Mouse (Mus musculus): Measurements from ENCODE around the gene Trp53rkb. TPM values are rescaled to one million over a fixed set of nuclear protein-coding genes. Genes with fewer than 3 reads are reported as not detected.

The Trp53rkb gene
- total and polyA plus RNA-seq, 2 experiments = 1.8 to 3.0 TPM

- TF ChIP-seq CTCF (IDR thresholded peaks at IDR 0.05; ENCODE audit: low read depth, low read length) (no peak), POLR2A (IDR thresholded peaks at IDR 0.05; ENCODE audit: extremely low read depth, insufficient read depth, low read length) (no peak)
- Histone ChIP-seq H3K27me3 (ENCODE audit: control insufficient read depth, insufficient read depth, low read length) (no peaks in the 10 kb centered on the region), H3K27ac (replicated peaks; ENCODE audit: insufficient read depth, low read depth, low read length) (peak overlapping the region; percentile 48), H3K4me1 (ENCODE audit: control insufficient read depth, insufficient read depth, low read length) (peaks cover 9% of the 10 kb centered on the region), H3K9ac (ENCODE audit: low read depth, low read length) (peak overlapping the region; percentile 49), H3K79me2 (ENCODE audit: control insufficient read depth, insufficient read depth, low read length) (peaks cover 21% of the 10 kb centered on the region; the same call in 1 of the 2 replicates), H3K4me3 (ENCODE audit: insufficient read depth, low read depth, low read length) (peak overlapping the region; percentile 91; the same call in 1 of the 2 replicates), H3K36me3 (ENCODE audit: control insufficient read depth, insufficient read depth, low read length) (no peaks in the 10 kb centered on the region)
- DNase-seq (ENCODE audit: extremely low read depth, low read depth, low spot score) = peak; percentile 87
- WGBS = 24% methylated on average over 6 of the region's 6 CpGs
These were observed 14.5 kb downstream of the Trp53rkb start for GRCm38 (mm10) chr2:166806813-166807212.

DNA sequence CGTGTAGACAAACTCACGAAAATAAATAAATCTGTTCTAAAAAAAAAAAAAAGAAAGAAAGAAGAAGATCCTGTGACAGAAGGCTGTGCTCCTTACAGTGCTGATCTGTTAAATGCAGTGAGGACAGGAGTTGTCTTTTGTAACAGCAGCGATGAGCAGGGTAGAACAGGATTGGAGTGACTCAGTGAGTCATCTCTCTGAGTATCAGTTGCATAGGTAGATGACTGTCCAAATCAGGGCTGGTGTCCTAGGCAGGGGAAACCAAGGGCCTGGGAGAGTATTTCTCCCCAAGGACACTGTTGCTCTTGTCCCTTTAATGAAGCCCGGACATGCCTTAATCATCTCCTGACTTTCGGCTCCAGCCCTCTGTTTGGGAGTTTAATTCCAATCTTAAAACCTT lies 17.2 kb downstream of the Trp53rkb start:
- DNase-seq (ENCODE audit: extremely low read depth, low read depth, low spot score) = no peak
- 88% methylated on average over 5 of the region's 5 CpGs for WGBS
- Histone ChIP-seq H3K27me3 (ENCODE audit: control insufficient read depth, insufficient read depth, low read length) (no peaks in the 10 kb centered on the region), H3K36me3 (ENCODE audit: control insufficient read depth, insufficient read depth, low read length) (no peaks in the 10 kb centered on the region), H3K4me3 (ENCODE audit: insufficient read depth, low read depth, low read length) (no peak overlapping the region), H3K27ac (replicated peaks; ENCODE audit: insufficient read depth, low read depth, low read length) (no peak overlapping the region), H3K4me1 (ENCODE audit: control insufficient read depth, insufficient read depth, low read length) (peaks cover 9% of the 10 kb centered on the region), H3K9ac (ENCODE audit: low read depth, low read length) (no peak overlapping the region), H3K79me2 (ENCODE audit: control insufficient read depth, insufficient read depth, low read length) (peaks cover 24% of the 10 kb centered on the region; the same call in 1 of the 2 replicates)
- TF ChIP-seq POLR2A (IDR thresholded peaks at IDR 0.05; ENCODE audit: extremely low read depth, insufficient read depth, low read length) (no peak), CTCF (IDR thresholded peaks at IDR 0.05; ENCODE audit: low read depth, low read length) (no peak)

GRCm38 (mm10) chr2:166810821-166811220 lies 18.5 kb downstream of the Trp53rkb start:
- peaks cover 24% of the 10 kb centered on the region; the same call in 1 of the 2 replicates for H3K79me2 ChIP-seq (ENCODE audit: control insufficient read depth, insufficient read depth, low read length)
- peaks cover 9% of the 10 kb centered on the region for H3K4me1 ChIP-seq (ENCODE audit: control insufficient read depth, insufficient read depth, low read length)
- H3K27ac ChIP-seq (replicated peaks; ENCODE audit: insufficient read depth, low read depth, low read length) = no peak overlapping the region
- H3K4me3 ChIP-seq (ENCODE audit: insufficient read depth, low read depth, low read length) = no peak overlapping the region
- H3K27me3 ChIP-seq (ENCODE audit: control insufficient read depth, insufficient read depth, low read length) = no peaks in the 10 kb centered on the region
- TF ChIP-seq CTCF (IDR thresholded peaks at IDR 0.05; ENCODE audit: low read depth, low read length) (no peak), POLR2A (IDR thresholded peaks at IDR 0.05; ENCODE audit: extremely low read depth, insufficient read depth, low read length) (no peak)
- DNase-seq (ENCODE audit: extremely low read depth, low read depth, low spot score) = no peak
- no peaks in the 10 kb centered on the region for H3K36me3 ChIP-seq (ENCODE audit: control insufficient read depth, insufficient read depth, low read length)
- 89% methylated on average over 10 of the region's 10 CpGs for WGBS
- no peak overlapping the region for H3K9ac ChIP-seq (ENCODE audit: low read depth, low read length)

GRCm38 (mm10) chr2:166818463-166819143 lies 26.3 kb downstream of the Trp53rkb start:
- Histone ChIP-seq H3K79me2 (ENCODE audit: control insufficient read depth, insufficient read depth, low read length) (peaks cover 27% of the 10 kb centered on the region), H3K4me3 (ENCODE audit: insufficient read depth, low read depth, low read length) (no peak overlapping the region), H3K4me1 (ENCODE audit: control insufficient read depth, insufficient read depth, low read length) (peaks cover 19% of the 10 kb centered on the region), H3K27ac (replicated peaks; ENCODE audit: insufficient read depth, low read depth, low read length) (no peak overlapping the region), H3K27me3 (ENCODE audit: control insufficient read depth, insufficient read depth, low read length) (no peaks in the 10 kb centered on the region), H3K36me3 (ENCODE audit: control insufficient read depth, insufficient read depth, low read length) (no peaks in the 10 kb centered on the region), H3K9ac (ENCODE audit: low read depth, low read length) (no peak overlapping the region)
- WGBS = 71% methylated on average over 9 of the region's 9 CpGs
- no peak for TF ChIP-seq POLR2A (IDR thresholded peaks at IDR 0.05; ENCODE audit: extremely low read depth, insufficient read depth, low read length)
- TF ChIP-seq CTCF (IDR thresholded peaks at IDR 0.05; ENCODE audit: low read depth, low read length) = no peak
- no peak for DNase-seq (ENCODE audit: extremely low read depth, low read depth, low spot score)

GRCm38 (mm10) chr2:166819849-166820248 lies 27.5 kb downstream of the Trp53rkb start:
- no peak overlapping the region for H3K9ac ChIP-seq (ENCODE audit: low read depth, low read length)
- H3K36me3 ChIP-seq (ENCODE audit: control insufficient read depth, insufficient read depth, low read length) = no peaks in the 10 kb centered on the region
- WGBS = 91% methylated on average over 8 of the region's 8 CpGs
- H3K27ac ChIP-seq (replicated peaks; ENCODE audit: insufficient read depth, low read depth, low read length) = no peak overlapping the region
- peaks cover 28% of the 10 kb centered on the region for H3K79me2 ChIP-seq (ENCODE audit: control insufficient read depth, insufficient read depth, low read length)
- H3K4me3 ChIP-seq (ENCODE audit: insufficient read depth, low read depth, low read length) = no peak overlapping the region
- H3K4me1 ChIP-seq (ENCODE audit: control insufficient read depth, insufficient read depth, low read length) = peaks cover 26% of the 10 kb centered on the region
- no peaks in the 10 kb centered on the region for H3K27me3 ChIP-seq (ENCODE audit: control insufficient read depth, insufficient read depth, low read length)
- DNase-seq (ENCODE audit: extremely low read depth, low read depth, low spot score) = no peak
- TF ChIP-seq CTCF (IDR thresholded peaks at IDR 0.05; ENCODE audit: low read depth, low read length) (no peak), POLR2A (IDR thresholded peaks at IDR 0.05; ENCODE audit: extremely low read depth, insufficient read depth, low read length) (no peak)

- Histone ChIP-seq H3K9ac (ENCODE audit: low read depth, low read length) (no peak overlapping the region), H3K4me3 (ENCODE audit: insufficient read depth, low read depth, low read length) (no peak overlapping the region), H3K4me1 (ENCODE audit: control insufficient read depth, insufficient read depth, low read length) (peaks cover 26% of the 10 kb centered on the region), H3K79me2 (ENCODE audit: control insufficient read depth, insufficient read depth, low read length) (peaks cover 35% of the 10 kb centered on the region), H3K27me3 (ENCODE audit: control insufficient read depth, insufficient read depth, low read length) (no peaks in the 10 kb centered on the region), H3K36me3 (ENCODE audit: control insufficient read depth, insufficient read depth, low read length) (no peaks in the 10 kb centered on the region), H3K27ac (replicated peaks; ENCODE audit: insufficient read depth, low read depth, low read length) (no peak overlapping the region)
- TF ChIP-seq CTCF (IDR thresholded peaks at IDR 0.05; ENCODE audit: low read depth, low read length) (no peak), POLR2A (IDR thresholded peaks at IDR 0.05; ENCODE audit: extremely low read depth, insufficient read depth, low read length) (no peak)
- no peak for DNase-seq (ENCODE audit: extremely low read depth, low read depth, low spot score)
- WGBS = 28% methylated on average over 2 of the region's 2 CpGs
These were observed 28.5 kb downstream of the Trp53rkb start for GRCm38 (mm10) chr2:166820844-166821243.
